Mouse (Mus musculus) embryo, embryonic 11.5 days (tissue): ENCODE measurements around the gene Dock1.

Experiments
- DNase-seq: peaks from one replicate; pipeline ENCODE4 v3.0.0-alpha.2; 2012; ENCODE audit warnings: low read depth, low spot score

Dock1 gene

DNA sequence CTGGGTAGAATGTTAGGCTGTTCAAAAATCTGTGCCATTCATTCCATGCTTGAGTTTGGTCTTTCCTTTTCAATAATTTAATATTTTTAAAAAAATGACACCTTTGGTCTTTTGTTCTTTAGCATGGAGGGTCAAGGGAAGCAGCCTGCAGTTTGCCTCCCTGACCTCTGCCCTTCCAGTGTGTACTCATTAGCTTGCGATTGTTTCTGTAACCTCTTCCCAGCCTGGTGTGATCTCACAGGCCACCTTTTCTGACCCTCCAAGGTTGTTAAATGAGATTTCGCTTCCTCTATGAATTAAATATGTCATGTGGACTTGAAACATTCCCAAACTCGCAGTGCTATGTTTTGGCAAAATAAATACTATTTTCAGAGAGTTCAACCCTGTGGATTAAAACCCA lies 151.6 kb downstream of the Dock1 start:
- DNase-seq: no peak

DNA sequence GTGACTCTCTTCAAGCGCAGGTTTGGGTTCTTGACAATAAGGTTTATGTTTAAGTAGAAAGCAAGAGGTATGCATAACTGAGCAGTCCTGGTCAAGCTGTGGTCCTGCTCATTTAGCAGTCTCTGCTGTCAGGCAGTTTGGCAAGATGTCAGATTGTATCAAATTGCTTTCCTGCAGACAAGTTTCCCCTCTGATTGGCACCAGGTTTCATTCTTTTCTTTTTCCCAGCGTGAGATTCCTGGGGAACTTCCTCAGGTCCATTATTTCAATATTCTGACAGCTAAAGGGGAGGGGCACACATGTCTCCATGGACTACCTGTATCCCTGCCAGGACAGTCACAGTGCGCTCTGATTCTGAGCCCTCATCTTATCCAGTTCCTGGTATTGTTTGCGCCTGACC lies 153.4 kb downstream of the Dock1 start:
- no peak for DNase-seq

DNA sequence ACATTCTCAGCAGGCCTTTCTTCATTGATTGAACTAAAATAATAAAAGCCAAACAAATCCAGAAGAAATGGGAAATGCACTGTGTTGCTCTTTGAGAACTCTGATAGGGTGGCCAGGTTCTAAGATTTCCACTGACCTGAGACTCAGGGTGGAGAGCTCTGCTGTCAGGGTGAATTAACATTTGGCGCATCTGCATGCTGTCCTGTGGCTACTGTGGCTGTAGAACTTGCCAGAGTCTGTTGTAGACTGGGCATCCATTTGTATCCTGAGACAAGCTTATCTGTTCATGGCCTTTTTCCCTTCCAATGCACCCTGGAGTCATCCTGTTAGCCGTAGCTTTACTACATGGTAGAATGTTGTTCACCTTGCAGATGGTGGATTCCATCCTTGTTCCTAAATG lies 169.6 kb downstream of the Dock1 start:
- no peak for DNase-seq

DNA sequence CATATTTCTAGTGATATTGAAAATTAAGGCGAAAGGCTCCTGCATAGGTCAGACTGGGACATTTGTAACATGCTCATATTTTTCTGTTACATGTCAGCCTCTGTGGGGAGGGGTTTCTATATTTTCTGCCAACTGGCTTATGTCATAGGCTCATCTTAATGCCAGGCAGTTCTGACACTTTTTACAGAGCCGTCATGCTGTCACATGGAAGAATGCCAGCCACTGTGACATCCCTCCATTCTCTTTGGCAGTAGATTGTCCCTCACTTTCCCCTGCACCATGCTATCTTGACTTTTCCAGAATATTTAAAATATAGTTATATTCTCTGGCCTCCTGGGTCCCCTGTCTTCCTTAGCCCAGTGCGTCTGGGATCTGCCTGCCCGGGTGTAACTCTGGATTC lies 172.3 kb downstream of the Dock1 start:
- DNase-seq: no peak

DNA sequence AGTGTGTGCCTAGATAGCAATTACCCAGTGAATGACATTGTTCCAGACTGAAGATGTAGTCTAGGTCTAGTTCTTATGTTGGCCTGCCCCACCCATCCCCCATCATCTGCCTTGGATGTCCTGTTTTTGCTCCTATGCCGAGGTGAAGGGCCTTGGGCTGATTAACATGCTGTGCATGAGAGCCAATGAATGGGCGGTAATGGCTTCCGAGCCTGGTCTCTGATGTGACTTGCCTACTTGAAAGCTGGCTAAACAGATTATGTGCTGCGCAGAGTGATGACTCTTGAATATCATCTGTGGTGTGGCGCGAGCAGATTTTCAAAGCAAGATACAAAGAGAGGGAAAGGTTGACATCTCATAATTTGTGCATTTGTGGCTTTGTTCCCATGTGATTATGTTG lies 191.5 kb downstream of the Dock1 start:
- no peak for DNase-seq

DNA sequence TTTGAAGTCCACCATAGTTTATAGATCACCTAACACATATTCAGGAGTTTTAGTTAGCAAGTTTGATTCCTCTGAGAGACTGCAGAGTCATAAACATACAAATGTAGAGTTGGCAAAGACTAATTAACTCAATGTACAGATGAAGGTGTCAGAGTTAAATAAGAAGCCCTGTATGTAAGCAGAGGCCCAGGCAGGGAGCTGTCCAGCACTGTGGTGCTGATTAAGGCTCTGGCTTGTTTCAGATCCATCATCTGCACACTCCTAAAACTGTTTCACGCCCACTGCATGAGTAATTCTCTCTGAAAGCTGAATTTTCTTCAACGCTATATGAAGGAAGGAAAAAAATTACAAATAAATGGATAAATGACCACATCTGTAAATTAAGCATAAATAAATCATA lies 193.7 kb downstream of the Dock1 start:
- DNase-seq: peak; percentile 54

DNA sequence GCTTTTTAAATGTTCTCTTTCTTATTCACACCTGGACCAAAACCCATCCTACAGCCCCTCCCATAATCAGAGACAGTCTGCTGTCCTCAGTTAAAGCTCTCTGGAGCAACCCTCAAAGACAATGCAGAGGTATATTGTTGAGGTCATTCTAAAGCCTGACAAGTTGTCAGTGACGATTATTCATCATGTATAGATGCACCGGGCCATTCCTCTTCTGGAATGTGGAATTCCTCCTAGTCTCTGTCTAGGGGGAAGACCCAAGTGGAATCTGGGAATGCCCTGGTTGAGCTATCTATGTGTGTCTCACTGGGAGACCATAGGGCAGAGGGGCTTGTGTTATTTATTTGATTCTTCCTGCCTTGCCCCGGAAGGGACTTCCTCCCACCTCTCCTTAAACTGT lies 202.1 kb downstream of the Dock1 start:
- no peak for DNase-seq

DNA sequence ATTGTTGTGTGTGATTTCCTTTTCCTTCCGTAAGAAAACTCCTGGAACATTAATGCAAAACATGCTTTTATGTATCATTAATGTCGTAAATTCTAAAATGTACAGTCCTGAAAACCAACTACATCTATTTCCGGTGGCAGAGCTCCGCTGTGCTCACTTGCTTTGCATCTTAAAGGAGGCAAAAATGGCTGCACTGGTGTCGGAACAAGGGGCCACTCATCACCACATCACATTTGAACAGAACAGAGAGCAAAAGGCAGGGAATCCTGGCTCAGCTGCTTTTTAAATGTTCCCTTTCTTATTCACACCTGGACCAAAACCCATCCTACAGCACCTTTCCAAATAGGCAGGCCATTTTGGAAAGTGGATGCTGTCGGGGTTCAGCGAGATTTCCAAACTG lies 202.5 kb downstream of the Dock1 start:
- no peak for DNase-seq

DNA sequence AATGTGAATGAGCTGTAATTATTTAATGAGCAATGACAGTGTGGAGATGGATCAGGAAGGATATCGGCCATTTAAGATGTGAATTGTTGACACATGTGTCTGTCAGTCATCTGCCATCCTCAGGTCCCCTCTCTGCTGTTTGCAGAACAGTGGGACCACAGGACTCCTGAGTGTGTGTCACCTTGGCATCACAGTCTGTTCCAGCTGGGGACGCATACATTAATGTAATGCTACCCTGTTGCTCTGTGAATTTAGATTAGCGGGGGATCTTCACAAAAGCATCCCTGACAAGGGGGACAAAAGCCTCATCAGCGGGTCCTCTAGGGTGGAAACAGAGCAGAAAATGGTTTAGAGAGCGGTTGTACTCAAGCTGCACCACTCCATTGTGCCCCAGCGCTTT lies 208.5 kb downstream of the Dock1 start:
- no peak for DNase-seq

DNA sequence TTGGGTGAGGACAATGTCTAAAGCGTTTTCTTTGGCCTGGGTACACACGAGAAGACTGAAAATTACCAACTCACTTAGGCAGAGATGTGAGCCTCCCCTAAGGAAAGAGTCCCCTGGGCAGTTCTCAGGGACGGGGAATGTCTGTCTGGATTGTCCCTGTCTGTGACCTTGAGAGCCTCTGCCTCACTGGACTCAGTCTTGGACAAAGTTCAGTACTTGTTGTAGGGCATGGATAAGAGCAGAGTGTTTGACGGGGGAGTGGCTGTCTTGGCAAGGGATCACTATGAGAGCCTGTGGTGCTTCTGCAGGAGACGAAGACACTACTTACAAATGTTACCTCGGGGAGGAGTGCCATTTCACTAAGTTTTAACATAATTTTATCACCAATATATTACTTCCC lies 210.0 kb downstream of the Dock1 start:
- DNase-seq: no peak

DNA sequence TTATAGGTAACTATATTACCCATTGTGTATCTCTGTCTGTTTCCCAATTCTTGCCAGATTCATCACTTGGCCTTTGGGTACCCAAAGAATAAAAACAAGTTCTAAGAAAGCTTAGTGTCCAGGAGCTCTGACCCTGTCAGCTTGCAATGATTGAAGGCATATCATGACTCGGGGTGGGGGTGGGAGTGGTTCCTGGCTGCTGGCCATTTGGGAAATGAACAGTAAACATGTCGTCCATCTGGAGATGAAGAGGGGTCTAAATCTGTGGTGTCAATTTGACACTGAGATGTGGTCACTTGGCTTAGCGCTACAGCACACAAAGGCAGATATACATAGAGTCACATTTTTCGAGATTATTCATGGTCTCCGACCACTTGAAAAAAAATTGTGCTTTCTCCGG lies 213.1 kb downstream of the Dock1 start:
- no peak for DNase-seq

DNA sequence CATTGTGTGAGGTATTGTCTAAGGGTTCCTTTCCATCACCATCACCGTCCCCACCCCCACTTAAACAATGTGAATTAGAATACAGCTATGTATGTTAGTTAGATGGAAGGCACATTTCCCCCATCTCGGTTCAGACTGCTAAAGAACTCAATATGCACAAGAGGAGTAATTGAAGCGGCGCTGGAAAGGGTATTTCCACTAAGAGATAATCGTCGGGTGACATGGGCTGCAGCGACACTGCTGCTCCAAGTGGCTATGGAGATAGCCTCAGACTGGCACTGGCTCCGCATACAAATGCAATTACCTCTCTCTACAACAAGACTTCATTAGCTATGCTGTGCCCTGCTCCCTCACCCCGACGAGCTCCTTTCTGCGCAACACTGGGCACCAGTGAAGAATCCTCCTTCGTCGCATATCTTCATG lies 222.0 kb downstream of the Dock1 start:
- no peak for DNase-seq

DNA sequence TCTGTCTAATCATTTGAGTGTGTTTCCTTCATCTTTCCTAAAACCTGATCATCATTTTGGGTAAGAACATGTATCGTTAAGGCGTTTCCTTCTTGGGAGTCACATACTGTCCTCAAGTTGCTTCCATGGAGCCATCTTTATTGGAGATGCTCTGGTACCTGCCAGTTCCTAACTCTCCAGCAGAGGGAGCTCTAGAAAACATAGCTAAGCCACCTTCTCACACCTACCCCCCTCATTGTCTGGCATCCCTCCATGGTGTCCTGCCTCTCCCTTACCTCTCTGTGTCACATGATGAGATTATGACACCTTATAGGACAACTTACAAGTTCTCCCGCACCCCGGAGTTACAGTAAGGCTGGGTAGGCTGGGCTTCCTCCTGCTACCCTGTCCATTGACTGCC lies 222.5 kb downstream of the Dock1 start:
- DNase-seq: no peak

DNA sequence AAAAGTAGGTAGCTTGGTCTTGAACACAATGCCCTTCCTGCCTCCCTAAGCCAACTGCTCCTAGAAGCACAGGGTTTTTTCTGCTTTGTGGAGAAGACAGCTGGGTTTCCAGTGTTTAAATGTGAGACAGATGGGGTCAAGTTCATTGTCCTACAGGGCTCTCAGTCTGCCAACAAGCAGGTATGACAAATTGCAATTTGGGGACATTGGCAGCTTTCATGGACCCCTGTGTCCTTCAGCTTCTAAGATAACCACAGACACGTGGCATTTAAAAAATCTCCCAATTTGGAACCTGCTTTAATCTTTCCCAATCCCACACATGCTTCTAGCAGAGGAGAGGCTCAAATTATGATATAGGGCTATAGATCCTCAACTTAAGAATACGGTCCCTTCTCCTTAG lies 224.2 kb downstream of the Dock1 start:
- DNase-seq: no peak

DNA sequence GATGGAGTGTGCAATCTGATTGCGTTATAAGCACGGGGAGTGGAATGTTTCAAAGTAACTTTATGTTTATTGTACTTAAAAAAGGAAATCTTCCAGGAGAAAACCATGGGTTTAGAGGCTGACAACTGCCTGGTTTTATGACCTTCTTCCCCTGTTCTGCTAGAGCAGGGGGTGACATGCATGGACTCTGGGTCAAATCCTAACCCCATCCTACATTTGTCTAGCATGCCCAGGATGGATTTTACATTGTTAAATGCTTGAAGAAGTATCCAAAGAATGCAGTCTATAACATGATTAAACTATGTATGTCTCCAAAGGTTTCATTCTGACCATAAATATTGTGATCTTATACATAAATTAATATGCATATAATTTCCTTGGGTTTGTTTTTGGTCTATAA lies 229.0 kb downstream of the Dock1 start:
- DNase-seq: no peak

DNA sequence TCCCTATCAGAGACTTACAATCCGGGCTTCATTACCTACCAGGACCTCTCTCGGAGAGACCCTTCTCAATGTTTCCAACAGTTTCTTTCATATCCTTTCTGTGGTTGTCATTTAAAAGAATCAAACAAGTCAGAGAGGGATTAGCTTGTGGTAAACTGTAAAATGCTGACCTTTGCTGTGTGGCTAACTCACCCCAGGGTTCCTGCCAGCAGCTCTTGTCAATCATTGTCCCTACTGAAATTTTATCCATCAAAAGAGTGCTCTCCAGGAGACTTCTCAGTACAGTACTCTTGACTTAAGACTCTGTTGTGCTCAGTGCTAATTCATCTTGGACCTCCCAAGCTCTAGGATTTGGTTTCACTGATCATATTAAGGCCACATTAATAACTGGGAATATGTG lies 231.5 kb downstream of the Dock1 start:
- no peak for DNase-seq

DNA sequence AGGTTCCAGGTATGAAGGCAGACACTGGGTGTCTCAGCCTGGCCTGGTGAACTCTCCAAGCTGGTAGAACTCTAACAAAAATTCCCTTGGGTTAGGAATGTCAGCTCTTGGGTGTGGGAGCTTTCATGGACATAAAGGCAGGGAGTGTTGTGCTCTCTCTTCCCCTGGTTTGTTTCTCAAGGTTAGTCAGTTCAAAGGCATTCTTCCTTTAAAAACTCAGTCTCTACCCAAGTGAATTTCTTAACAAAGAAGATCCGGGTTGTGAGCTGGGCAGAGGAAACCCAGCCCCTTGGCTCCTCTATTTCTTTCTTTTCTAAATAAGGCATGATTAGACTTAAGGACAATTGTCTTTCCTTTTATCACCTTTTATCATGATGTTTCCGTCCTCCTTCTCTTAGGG lies 261.4 kb downstream of the Dock1 start:
- DNase-seq: no peak

DNA sequence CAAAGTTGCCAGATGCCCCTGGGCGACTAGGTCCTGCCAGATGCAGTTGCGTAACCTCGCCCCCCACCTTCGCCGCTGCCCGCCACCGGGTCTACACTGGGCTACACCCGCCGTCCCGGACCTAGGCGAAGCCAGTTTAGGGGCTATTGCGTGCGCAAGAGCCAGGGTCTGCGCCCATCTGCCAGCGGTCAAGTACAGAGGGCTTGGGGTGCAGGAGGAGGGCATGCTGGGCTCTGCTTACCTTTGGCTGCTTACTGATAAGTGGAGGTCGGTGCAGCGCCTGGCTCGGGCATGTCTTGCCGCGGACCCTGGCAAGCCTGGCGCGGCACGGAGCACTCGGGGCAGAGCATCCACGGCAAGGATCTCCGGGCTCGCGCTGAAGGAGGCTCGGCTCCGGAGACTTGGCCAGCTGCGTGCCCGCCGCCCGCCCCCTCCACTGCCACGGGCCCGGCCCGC lies 267.0 kb downstream of the Dock1 start:
- peak; percentile 5 for DNase-seq

DNA sequence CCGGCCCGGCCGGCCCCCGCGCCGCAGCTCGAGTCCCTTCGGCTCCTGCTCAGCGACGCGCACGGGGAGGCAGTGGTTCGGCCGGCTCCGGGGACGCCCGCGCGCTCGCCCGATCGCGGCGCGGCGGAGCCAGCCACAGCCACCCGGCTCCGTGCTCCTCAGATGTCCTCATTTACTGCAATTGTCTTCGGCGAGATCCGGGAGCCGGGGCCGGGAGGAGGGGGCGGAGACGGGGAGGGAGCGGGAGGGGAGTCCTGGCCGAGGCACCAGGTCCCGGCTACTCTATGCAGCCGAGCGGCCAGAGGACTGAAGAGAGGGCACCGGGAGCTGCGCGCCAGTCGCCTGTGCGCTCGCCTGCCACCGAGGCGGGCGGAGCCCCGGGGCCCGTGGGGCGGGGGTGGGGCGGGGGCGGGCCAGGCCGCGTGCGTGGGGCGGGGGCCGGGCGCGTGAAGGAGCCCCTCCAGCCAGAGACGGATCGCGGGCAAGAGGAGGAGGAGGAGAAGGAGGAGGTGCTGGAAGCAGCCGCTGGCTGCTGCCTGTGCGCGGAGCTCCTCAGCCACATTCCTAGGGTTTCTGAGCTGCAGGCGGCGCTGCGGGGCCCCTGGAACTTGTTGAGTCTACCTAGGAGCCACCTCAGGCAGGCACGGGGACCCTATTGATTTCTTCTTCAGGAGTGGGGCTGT lies 267.6 kb downstream of the Dock1 start, which contains the start of gene Fam196a:
Gene Fam196a (minus strand): TSS at position 504 of the 683 bp plus-strand sequence.
- peak; percentile 46 for DNase-seq

DNA sequence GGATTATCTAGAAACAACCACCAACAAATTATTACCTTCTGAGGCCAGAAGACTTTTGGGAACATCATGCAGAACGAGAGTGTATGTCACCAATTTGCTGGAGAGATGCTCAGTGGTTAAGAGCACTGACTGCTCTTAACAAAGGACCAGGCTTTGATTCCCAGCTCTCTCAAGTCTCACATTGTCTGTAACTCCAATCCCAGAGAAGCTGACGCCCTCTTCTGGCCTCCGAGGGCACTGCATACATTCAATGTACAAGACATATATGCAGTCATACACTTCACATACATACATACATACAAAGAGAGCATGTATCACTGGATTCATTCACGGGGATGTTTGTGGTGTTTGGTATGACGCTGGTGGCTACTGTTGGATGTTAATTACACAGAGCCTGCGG lies 271.4 kb downstream of the Dock1 start:
- no peak for DNase-seq

DNA sequence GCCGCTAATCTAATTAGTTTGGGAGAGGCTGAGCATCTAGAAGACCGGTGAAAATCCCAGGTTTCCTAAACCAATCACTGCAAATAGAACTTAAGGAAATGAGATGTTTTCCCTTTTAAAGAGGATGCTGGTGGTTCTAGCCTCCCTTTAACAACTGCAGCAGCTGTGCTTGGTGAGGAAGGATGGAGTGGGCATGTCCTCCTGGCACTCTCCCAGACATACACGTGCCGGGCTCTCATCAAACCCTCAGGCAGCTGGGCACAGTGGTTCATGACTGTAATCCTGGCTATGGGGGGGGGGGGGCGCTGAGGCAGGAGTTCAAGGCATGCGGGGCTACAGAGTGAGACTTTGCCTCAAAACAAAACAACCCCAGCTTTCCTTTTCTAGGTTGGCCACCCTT lies 272.6 kb downstream of the Dock1 start:
- DNase-seq: no peak

DNA sequence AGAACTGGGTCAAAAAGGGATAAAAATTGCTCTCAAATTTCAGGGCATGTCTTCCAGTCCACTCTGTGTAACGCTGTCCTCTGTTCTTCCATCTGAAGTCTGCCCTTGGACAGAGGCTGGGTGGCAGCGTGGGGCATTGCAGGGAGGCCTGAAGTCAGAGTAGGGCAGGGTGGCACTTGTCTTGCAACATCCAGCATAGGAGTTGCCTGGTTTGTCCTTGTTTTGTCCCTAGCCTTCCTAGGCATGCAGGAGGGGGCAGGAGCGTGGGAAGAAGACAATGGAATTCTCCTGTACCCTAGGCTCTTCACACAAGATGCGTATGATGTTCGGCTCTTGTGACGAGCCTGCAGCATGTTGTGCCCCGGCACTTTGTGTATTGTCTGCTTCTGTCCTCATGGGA lies 273.2 kb downstream of the Dock1 start:
- DNase-seq: no peak

DNA sequence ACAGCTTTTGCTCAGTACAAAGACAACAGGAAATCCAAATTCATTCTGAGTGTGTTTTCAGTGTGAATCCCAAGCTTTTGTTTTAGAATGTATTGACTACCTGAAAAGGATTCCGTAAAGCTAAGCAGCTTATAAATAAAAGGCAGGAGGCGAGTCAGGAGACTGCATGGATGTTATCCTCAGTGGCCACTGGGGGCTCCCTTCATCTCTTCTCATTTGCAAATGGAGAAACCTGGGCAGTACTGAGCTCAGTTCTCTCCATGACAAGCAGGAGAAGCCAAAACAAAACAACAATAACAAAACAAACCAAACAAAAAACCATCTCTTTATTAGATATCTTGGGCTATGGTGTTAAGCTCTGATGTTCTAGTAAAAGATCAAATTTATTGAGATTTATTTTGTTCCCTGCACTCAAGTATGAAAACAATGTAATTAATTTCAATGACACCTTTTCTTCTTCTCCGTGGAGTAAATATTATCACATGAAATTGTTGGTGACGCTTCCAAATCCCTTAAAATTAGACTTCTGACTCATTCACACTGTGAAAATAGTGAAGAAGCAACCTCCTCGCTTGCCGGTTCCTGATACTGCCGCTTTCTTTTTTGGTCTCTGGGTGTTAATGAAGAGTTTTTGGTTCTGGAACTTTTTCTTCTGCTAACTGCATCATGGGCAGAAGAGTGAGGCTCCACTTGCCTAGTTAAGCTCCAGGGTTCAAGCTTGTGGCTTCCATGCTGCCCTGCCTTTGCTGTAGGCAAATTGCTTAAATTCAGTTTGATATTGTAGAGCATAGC lies 275.7 kb downstream of the Dock1 start:
- DNase-seq: no peak
